Mouse (Mus musculus) embryonic facial prominence, embryonic 14.5 days (tissue): ENCODE measurements around the gene Yeats4. TPM values are rescaled to one million over a fixed set of nuclear protein-coding genes. Genes with fewer than 3 reads are reported as not detected.

Experiments used
- ATAC-seq: fragments of 200-750 bp; cut with Nextera tagmentation; 2 replicates; pipeline ENCODE4 v1.8.0; 2017; ENCODE audit warnings: low read depth, moderate number of reproducible peaks, moderate TSS enrichment
- DNase-seq: peaks from one replicate; pipeline ENCODE4 v3.0.0-alpha.2; 2015; ENCODE audit warnings: low spot score
- H3K27ac ChIP-seq: fragments of 300-500 bp; sonication (generic); replicated peaks from 2 replicates; pipeline ENCODE4 v1.5.1; 2014; ENCODE audit warnings: low read depth, mild to moderate bottlenecking, low read length, moderate library complexity
- H3K27me3 ChIP-seq: fragments of 300-500 bp; sonication (generic); replicated peaks from 2 replicates; pipeline ENCODE4 v1.6.1; 2014; ENCODE audit warnings: low read length; ENCODE audit not compliant: control insufficient read depth, insufficient read depth
- H3K36me3 ChIP-seq: fragments of 300-500 bp; sonication (generic); 2 replicates; pipeline ENCODE4 v1.6.1; 2014; ENCODE audit warnings: low read length, mixed read lengths; ENCODE audit not compliant: control insufficient read depth, insufficient read depth
- H3K4me1 ChIP-seq: fragments of 300-500 bp; sonication (generic); 2 replicates; pipeline ENCODE4 v1.6.1; 2014; ENCODE audit warnings: antibody characterized with exemption, low read length; ENCODE audit not compliant: control insufficient read depth, insufficient read depth
- H3K4me2 ChIP-seq: fragments of 300-500 bp; sonication (generic); 2 replicates; pipeline ENCODE4 v1.6.1; 2014; ENCODE audit warnings: low read depth, mild to moderate bottlenecking, low read length, moderate library complexity, mixed read lengths
- H3K4me3 ChIP-seq: fragments of 300-500 bp; sonication (generic); 2 replicates; pipeline ENCODE4 v1.5.1; 2014; ENCODE audit warnings: low read depth, mild to moderate bottlenecking, low read length
- H3K9ac ChIP-seq: fragments of 300-500 bp; sonication (generic); 2 replicates; pipeline ENCODE4 v1.6.1; 2014; ENCODE audit warnings: low read depth, mild to moderate bottlenecking, low read length, moderate library complexity, mixed read lengths
- H3K9me3 ChIP-seq: fragments of 300-500 bp; sonication (generic); 2 replicates; pipeline ENCODE4 v1.6.1; 2016; ENCODE audit warnings: low read length; ENCODE audit not compliant: control insufficient read depth
- WGBS: fragments of 180-500 bp; shearing (Covaris S2); extraction: QIAGEN DNeasy Blood & Tissue Kit; methylation state at CpG from one replicate; pipeline ENCODE4 v1.1.7; 2014; 5-methylcytosine and 5-hydroxymethylcytosine counted together
- polyA plus RNA-seq: library from polyadenylated mRNA; unstranded; fragments of >200 nt; fragmentation: Nextera tagmentation; extraction: Ambion mirVana; gene quantifications from 2 replicates; pipeline ENCODE4 v1.2.1, GENCODE M21; 2014

Gene Yeats4
- polyA plus RNA-seq, 1 experiment from 2014 or later = 57.9 TPM

DNA sequence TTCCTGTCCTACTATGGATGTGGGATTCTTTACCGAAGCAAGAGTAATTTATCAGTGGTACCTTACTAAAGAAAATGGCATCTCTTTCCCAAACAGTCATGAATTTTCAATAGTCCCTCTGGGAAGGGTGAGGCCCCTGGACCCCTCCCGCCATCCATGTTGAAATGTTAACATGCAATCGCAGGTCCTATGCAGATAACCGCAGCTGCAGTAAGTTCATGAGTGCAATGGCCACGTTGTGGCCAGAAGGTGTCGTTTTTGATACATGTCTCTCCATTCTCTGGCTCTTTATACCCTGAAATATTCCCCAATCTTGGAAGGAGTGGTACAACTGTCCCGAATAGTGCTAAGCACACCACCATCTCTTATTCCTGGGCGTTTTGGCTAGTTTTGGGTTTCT lies 787 bp upstream of the Yeats4 start:
- Histone ChIP-seq H3K4me3 (peak overlapping the region; percentile 81), H3K36me3 (peaks cover 23% of the 10 kb centered on the region), H3K9ac (no peak overlapping the region), H3K4me2 (peak overlapping the region; percentile 86), H3K9me3 (no peaks in the 10 kb centered on the region), H3K27ac (no peak overlapping the region), H3K27me3 (no peaks in the 10 kb centered on the region), H3K4me1 (peaks cover 15% of the 10 kb centered on the region)
- 54% methylated on average over 8 of the region's 8 CpGs for WGBS
- ATAC-seq (no peak), DNase-seq (no peak)

DNA sequence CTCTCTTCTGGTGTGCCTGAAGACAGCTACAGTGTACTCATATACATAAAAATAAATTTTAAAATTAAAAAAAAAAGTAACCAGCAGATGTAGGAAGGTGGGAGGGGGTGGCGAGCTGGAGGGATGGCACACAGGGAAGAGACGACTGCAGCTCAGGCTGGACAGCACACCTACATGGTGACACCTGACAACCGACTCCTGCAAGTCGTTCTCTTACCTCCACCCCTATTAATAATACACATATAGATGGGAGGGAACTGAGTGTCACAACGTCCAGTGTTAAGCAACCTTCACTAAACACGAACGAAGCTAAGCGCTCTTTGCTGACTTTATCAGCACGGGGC lies 577 bp downstream of the Yeats4 start:
- Histone ChIP-seq H3K4me2 (peak overlapping the region; percentile 86), H3K4me3 (peak overlapping the region; percentile 81), H3K9ac (peak overlapping the region; percentile 96), H3K9me3 (no peaks in the 10 kb centered on the region), H3K36me3 (peaks cover 33% of the 10 kb centered on the region), H3K27ac (peak overlapping the region; percentile 97; the same call in 1 of the 2 replicates), H3K4me1 (peaks cover 15% of the 10 kb centered on the region), H3K27me3 (no peaks in the 10 kb centered on the region)
- ATAC-seq (peak; percentile 23; the same call in 1 of the 2 replicates), DNase-seq (no peak)
- 0% methylated on average over 9 of the region's 9 CpGs for WGBS

DNA sequence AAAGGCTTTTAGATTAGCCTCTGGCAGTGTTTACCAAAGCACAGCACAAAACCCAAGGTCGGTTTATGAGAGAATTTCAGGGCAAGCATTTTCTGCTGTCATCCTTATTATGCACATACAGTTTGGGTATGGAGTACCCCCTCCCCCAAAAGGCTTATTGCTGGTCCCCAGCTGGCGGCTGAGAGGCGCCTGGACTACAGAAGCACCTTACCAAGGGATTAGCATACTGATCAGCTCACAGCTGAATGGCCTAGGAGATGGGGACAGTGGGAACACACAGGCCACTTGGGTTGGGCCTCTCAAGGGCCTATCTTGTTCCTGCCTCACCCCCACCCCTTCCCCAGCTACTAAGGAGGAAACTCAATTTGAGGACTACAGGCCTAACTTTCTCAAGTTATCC lies 1.5 kb downstream of the Yeats4 start:
- WGBS = 70% methylated on average over 3 of the region's 3 CpGs
- no peak overlapping the region for H3K27ac ChIP-seq
- DNase-seq = no peak
- ATAC-seq = no peak
- peaks cover 15% of the 10 kb centered on the region for H3K4me1 ChIP-seq
- no peaks in the 10 kb centered on the region for H3K9me3 ChIP-seq
- peak overlapping the region; percentile 86; the same call in 1 of the 2 replicates for H3K4me2 ChIP-seq
- H3K4me3 ChIP-seq = no peak overlapping the region
- 0 out of 2 replicates have a peak overlapping the region, but pooled peaks have one; percentile 96 for H3K9ac ChIP-seq
- H3K36me3 ChIP-seq = peaks cover 42% of the 10 kb centered on the region
- no peaks in the 10 kb centered on the region for H3K27me3 ChIP-seq

DNA sequence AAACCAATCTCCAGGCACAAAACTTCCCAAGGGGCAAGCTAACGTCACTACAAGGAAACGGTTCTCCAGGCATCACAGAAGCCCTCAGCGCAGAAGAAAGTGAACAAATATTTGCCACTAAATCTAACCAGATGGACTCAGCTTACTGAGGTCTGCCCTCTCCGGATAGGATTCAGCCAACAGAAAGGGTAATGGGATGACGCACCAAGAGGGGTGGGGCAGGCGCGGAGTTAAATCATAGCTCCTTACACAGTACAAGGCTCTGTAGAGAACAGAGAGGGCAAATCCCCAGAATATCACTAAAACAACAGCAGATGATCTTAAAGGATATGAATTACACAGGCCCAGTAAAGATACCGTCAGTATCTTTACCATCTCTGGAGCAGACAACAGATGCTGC lies 6.0 kb downstream of the Yeats4 start:
- no peak overlapping the region for H3K4me3 ChIP-seq
- H3K9ac ChIP-seq = no peak overlapping the region
- no peak overlapping the region for H3K4me2 ChIP-seq
- H3K27me3 ChIP-seq = no peaks in the 10 kb centered on the region
- no peak for DNase-seq
- 93% methylated on average over 8 of the region's 8 CpGs for WGBS
- H3K4me1 ChIP-seq = peaks cover 6% of the 10 kb centered on the region; the same call in 1 of the 2 replicates
- H3K9me3 ChIP-seq = no peaks in the 10 kb centered on the region
- ATAC-seq = no peak
- H3K36me3 ChIP-seq = peaks cover 80% of the 10 kb centered on the region
- H3K27ac ChIP-seq = no peak overlapping the region

DNA sequence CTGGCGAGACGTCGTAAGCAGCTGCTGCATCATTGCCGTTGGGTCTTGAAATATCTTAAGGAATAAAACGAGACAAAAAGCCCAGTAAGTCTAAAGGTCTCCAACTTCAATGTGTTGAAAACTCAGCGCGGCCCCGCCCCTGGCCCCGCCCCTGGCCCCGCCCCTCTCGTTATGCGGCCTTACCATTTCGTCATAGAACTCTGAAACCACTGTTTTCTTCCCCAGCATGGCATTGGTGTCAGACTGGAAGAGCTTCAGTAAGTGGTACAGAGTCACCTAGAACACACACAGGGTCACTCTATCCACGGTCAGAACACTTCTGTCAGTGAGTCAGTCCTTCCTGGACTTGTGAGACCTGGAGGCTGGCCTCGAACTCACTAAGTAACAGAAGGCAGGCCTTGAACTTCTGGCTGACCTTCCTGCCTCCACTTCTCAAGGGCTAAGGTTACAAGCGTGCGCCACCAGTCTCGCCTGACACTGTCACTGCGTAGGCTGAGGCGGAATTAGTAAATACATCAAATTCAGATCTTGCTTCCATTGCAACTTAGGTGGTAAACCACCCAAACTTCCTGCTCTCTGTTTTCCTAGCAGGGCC lies 7.0 kb downstream of the Yeats4 start:
- WGBS = 85% methylated on average over 20 of the region's 20 CpGs
- DNase-seq = no peak
- Histone ChIP-seq H3K36me3 (peaks cover 82% of the 10 kb centered on the region), H3K4me2 (no peak overlapping the region), H3K4me1 (no peaks in the 10 kb centered on the region), H3K4me3 (no peak overlapping the region), H3K27me3 (no peaks in the 10 kb centered on the region), H3K9ac (no peak overlapping the region), H3K27ac (no peak overlapping the region), H3K9me3 (no peaks in the 10 kb centered on the region)
- ATAC-seq = no peak

DNA sequence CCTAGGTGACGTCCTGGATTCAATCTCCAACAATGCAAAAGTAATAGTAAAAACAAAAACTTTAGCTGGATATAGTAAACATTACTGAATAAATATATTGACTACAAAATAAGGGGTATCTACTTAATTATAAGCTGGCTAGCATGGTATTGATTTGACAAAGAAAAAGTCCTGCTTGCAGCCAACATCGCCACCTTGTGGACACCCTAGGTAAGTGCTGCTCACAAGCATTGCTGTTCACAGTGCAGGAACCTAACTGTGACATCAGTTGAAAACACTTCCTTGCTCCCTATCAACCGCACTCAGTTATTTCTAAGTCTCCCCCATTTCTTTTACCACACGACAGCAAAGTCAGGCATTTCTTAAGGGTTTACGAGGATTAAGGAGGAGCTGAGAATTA lies 7.5 kb downstream of the Yeats4 start:
- ATAC-seq (no peak), DNase-seq (no peak)
- H3K36me3 ChIP-seq = peaks cover 77% of the 10 kb centered on the region
- no peak overlapping the region for H3K27ac ChIP-seq
- H3K4me2 ChIP-seq = no peak overlapping the region
- no peaks in the 10 kb centered on the region for H3K27me3 ChIP-seq
- no peak overlapping the region for H3K4me3 ChIP-seq
- WGBS = 74% methylated on average over 5 of the region's 5 CpGs
- no peaks in the 10 kb centered on the region for H3K9me3 ChIP-seq
- no peaks in the 10 kb centered on the region for H3K4me1 ChIP-seq
- no peak overlapping the region for H3K9ac ChIP-seq

DNA sequence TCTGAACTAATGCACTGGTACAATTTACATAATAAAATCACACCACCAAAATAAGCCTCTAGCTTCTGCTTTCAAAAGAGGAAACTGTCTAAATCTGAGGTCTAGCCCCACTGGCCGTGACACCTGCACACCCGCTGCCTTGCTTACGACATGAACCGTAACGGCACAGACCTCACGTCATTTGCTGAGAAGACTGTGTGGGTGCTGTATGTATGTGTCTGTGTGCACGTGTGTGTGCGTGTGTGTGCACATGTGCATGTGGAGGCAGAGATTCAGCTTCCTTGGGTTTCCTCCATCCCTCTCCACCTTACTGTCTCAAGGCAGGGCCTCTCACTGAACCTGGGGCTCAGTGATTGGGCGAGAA lies 8.2 kb downstream of the Yeats4 start:
- Histone ChIP-seq H3K9me3 (no peaks in the 10 kb centered on the region), H3K4me2 (no peak overlapping the region), H3K4me3 (no peak overlapping the region), H3K9ac (no peak overlapping the region), H3K4me1 (no peaks in the 10 kb centered on the region), H3K27ac (no peak overlapping the region), H3K27me3 (no peaks in the 10 kb centered on the region), H3K36me3 (peaks cover 70% of the 10 kb centered on the region)
- 97% methylated on average over 9 of the region's 9 CpGs for WGBS
- DNase-seq = no peak
- ATAC-seq = no peak

DNA sequence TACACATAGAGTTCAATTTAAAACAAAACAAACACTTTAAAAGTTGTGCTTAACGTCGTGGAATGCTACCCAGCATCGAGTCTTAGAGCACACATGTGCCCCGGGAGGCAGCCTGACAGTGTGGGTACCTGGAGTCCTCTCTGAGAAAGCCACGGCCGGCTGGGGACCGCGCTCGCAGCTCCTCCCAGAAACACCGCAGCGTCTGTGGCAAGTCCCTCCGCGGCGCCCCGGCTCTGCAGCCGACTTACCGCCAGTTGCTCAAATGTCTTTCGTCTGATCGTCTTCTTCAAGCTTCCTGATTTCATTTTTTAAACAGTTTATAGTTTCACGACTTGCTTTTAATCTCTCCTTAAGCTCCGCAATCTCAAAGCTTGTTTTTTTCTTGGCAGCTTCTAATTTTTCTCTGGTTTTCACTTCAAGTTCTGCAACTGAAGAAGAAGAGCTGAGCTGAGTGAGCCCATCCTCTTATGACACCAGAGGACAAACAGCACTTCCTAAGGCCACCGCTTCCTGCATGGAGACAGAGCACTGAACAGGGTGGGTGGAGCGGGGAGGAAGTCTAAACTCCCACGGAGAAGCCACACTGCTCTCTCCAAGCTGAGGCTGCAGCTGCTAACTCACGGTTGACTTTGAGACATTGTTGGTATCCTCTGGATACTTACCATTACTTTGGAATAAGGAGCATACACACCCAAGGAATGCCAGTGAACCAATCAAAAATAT lies 8.7 kb downstream of the Yeats4 start:
- ATAC-seq (no peak), DNase-seq (no peak)
- WGBS = 94% methylated on average over 24 of the region's 25 CpGs

DNA sequence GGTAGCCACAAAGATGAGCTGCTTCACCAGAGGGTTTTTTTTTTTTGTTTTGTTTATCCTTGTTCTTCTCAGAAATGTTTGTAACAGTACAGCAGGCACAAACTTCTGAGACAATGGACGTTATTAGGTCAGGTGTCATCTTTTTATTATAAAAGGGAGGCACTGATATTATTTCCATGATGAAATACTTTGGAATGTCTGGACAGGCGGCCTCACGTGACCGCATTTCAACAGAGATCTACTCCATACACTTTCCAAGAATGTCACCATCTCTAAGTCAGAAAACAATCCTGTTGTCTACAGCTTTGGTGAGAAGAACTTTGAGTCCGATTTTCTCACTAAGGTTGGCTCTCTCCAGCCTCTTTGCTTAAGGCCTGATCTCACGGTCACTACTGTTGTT lies 13.3 kb downstream of the Yeats4 start:
- Histone ChIP-seq H3K4me3 (no peak overlapping the region), H3K27ac (no peak overlapping the region), H3K4me1 (no peaks in the 10 kb centered on the region), H3K9ac (no peak overlapping the region), H3K9me3 (no peaks in the 10 kb centered on the region), H3K36me3 (peaks cover 22% of the 10 kb centered on the region), H3K27me3 (no peaks in the 10 kb centered on the region; the same call in 1 of the 2 replicates), H3K4me2 (no peak overlapping the region)
- DNase-seq (no peak), ATAC-seq (no peak)
- 91% methylated on average over 6 of the region's 6 CpGs for WGBS

More for the DNA sequence above, 8.7 kb downstream of the Yeats4 start:
- H3K36me3 ChIP-seq = peaks cover 64% of the 10 kb centered on the region
- no peaks in the 10 kb centered on the region; the same call in 1 of the 2 replicates for H3K27me3 ChIP-seq
- no peak overlapping the region for H3K4me3 ChIP-seq
- H3K9me3 ChIP-seq = no peaks in the 10 kb centered on the region
- no peaks in the 10 kb centered on the region for H3K4me1 ChIP-seq
- no peak overlapping the region for H3K27ac ChIP-seq
- H3K9ac ChIP-seq = no peak overlapping the region
- H3K4me2 ChIP-seq = no peak overlapping the region
